Mouse (Mus musculus) monocyte, adult 5-6 weeks (primary cell): ENCODE data around the gene Coq5. TPM values are rescaled to one million over a fixed set of nuclear protein-coding genes. Genes with fewer than 3 reads are reported as not detected.
A peak's percentile ranks its signal among the peaks of the same experiment; 100 is the strongest.

Experiments used
- ATAC-seq: fragments of 153-309, 156-312 bp; replicated peaks from 2 replicates; pipeline ENCODE4 v1.8.0; 2017; ENCODE audit warnings: mild to moderate bottlenecking; ENCODE audit not compliant: low TSS enrichment, insufficient number of reproducible peaks, severe bottlenecking, poor library complexity, low FRiP score
- total RNA-seq: library from RNA; stranded (forward); fragments of 200-1000, 200-491, 200-594 nt; gene quantifications from 3 replicates; pipeline ENCODE4 v1.2.3, GENCODE M21; 2017

The Coq5 gene
- total RNA-seq, 1 experiment from 2014 or later: 45.3 TPM

DNA sequence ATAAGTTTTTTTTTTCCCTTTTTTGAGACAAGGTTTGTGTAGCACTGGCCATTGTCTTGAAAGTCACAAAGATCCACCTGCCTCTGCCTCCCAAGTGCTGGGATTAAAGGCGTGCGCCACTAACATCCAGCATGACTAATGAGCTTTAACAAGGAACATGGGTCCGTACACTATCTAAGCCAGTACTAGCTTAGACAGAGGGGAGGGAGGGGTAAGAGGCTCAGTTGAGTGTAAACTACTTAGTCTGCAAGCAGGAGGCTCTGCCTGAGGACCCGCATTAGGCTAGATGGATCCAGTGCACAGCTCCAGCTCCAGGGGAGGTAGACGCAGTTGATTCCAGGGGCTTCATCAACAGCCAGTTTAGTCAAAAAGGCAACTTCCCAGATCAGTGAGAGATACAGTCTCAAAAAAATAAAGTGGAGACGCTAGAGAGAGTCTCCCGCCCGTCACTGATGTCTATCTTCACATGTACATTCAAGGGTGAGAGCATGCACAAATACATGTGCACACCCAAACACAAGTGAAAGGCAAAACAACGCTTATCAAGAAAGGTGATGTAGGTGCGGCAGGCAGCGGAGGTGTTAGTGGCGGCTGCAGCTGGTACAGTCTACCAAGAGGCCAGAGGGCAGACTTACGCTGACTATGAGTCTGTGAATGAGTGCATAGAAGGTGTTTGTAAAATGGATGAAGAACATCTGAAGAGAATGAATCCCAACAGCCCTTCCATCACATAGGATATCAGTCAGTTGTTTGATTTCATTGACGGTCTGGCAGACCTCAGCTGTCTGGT lies 16.8 kb upstream of the Coq5 start:
- ATAC-seq: no peak

DNA sequence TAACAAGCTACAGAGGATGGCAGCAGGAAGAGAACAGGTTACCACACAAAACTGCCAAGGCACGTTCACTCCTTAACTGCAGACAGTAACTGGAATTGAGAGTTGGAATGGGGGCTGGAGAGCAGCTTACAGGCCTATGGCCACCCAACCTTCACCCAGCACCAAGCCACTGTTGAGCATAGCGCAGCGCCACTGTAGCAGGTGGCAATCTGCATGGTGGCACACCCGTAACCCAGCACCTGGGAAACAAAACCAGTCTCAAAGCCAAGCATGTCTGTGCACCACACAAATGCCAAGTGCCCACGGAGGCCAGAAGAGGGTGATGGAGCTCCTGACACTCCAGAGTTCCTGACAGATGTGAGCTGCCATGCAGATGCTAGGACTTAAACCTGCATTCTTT lies 13.1 kb upstream of the Coq5 start:
- no peak; the same call in 1 of the 2 replicates for ATAC-seq

- no peak for ATAC-seq
These were observed 12.5 kb upstream of the Coq5 start for GRCm38 (mm10) chr5:115266787-115267468.

DNA sequence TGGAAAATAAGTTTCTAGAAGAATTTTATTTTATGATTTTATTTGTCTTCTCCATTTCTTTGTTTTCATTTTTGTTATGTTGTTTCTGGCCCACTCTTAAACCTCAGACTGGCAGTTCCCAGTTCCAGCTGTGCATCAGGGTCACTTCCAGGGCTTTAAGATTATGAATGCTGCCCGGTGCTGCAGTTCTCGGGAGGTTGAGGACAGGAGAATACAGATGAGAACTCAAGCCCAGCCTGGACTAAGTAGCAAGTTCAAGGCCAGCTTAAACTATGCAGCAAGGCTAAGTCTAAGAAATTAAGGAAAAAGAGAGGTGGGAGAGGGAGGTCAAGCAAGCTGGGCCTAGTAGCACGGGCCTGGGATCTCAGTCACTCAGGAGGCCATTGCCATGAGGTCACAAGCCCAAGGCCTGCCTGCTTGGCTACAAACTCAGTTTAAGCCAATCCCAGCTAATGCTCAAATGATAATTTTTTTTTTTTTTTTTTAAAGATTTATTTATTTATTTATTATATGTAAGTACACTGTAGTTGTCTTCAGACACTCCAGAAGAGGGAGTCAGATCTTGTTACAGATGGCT lies 11.9 kb upstream of the Coq5 start:
- ATAC-seq: no peak

DNA sequence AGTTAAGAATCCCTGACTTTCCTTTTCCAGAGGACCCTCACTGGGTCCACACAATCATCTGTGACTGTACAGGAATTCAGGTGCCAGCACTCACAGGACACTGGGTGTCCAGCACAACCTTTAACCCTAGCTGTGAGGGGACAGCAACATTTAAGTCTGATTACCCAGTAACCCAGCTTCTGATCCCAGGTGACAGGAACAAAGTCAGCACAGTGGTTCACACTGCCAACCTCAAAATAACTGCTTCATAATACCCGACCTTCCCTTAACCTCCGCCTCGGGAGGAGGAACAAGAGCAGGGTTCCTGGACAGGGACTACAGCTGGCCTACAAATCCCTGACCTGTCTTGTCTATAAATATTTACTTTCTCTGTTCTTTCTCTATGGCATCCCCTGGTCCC lies 11.2 kb upstream of the Coq5 start:
- no peak for ATAC-seq

GRCm38 (mm10) chr5:115269969-115270368 lies 9.5 kb upstream of the Coq5 start:
- no peak for ATAC-seq

GRCm38 (mm10) chr5:115271931-115272811 lies 7.3 kb upstream of the Coq5 start:
- ATAC-seq: 0 out of 2 replicates have a peak, but pooled peaks have one; percentile 3

DNA sequence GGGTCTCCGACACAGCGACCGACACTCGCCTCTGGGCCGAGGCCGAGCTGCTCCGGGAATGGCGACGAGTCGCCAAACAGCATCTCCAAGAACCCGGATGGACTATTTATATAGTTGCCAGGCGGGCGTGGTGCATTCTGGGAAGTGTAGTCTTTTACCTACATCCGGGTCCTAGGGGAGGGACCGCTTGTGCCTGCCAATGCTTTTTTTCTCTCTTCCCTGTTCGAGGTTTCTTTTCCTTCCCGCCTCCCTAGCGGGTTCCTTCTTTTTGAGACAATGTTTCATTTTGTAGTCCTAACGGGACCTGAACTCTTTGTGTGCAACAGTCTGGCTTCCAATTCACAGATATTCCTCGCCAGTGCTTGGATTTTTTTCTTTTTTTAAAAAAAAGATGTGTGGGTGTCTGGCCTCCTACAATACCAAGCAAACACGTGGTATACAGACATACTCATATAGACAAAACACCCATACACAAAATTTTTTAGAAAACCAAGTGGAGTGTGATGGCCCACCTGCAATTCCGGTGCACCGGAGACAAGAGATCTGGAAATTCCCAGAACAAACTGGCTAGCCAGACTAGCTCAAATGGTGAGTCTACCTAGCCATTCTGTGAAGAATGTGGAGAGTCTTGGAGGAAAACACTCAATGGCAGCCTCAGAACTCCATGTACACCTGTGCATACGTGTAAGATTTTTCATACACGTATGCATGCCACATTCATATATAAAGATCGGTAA lies 6.5 kb upstream of the Coq5 start, which contains the start of gene Rnf10:
Gene Rnf10 (minus strand): TSS at position 87 of the 737 bp plus-strand sequence.
- peak; percentile 98 for ATAC-seq

- ATAC-seq: no peak
These were observed 5.8 kb upstream of the Coq5 start for GRCm38 (mm10) chr5:115273549-115274135.

DNA sequence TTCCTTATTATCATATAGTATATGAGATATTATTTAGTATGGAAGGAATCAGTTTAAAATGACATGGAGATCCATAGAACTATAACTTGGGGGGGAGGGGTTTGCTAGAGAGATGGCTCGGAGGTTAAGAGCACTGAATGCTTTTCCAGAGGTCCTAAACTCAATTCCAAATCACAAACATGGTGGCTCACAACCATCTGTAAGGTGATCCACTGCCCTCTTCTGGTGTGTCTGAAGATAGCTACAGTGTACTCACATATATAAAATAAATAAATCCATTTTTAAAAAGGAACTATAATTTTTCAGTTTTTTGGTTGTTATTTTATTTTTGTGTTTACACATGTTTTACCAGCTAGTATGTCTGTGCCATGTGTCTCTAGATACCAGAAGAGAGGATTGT lies 5.1 kb upstream of the Coq5 start:
- no peak for ATAC-seq

DNA sequence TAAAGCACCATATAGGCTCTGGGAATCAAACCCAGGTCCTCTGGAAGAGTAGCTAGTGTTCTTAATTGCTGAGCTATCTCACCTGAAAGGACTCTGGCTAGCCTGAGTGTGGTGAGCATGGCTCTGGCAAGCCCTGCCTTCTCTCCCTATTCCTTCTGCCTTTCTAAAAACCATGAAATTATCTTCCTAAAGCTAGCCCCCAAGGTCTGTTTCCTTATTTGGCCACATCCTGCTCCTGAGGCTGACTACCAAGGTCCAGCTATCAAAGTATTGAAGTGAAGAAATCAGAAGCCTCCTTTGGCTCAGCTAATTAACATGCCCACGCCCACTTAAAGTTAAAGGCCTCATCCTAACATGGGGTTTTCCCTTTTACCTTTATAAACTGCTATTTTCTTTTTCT lies 4.7 kb upstream of the Coq5 start:
- no peak for ATAC-seq

DNA sequence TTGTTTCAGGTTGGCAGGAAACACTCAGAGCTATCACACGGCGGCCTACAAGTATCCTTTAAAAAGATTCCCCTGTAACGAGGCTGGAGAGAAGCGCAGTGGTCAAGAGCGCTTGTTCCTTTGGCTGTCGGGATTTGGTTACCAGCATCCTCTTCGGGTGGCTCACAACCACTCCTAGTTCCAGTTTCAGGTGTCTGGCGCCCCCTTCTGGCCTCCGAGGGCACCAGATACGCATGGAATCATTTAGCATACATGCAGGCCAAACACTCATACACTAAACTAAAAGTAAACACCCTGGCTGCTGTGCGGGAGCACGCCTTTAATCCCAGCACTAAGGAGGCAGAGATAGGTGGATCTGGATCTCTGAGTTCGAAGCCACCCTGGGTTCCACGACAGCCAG lies 3.5 kb upstream of the Coq5 start:
- no peak for ATAC-seq

DNA sequence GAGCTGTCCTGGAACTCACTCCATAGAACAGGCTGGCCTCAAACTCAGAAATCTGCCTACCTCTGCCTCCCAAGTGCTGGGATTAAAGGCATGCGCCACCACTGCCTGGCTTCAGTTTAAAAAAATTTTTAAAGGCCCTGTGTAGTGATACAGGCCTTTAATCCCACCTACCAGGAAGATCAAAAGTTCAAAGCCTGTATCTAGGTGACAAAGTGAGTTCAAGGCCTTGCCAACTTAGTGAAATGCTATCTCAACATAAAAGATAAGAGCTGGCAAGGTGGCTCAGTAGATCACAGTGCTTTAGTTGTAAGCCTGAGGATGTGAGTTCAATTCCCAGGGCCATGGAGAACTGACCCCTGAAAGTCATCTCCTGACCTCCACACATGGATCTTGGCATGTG lies 1.4 kb upstream of the Coq5 start:
- ATAC-seq: no peak

DNA sequence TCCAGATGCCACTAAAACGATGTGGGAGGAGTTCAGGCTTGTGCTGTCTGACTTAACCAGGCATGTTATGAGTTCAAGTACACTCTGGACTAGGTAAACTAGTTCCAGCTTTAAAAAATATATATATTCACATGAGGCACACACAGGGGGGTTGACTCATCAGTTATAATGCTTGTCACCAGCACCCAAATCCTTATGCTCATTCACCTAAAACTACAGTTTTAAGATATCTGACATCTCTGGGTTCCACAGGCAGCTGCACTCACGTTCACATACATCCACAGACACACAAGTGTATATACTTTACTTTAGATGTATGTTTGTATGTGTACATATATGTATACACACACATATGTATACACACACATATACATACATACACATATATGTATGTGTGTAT lies 681 bp upstream of the Coq5 start:
- ATAC-seq: no peak

DNA sequence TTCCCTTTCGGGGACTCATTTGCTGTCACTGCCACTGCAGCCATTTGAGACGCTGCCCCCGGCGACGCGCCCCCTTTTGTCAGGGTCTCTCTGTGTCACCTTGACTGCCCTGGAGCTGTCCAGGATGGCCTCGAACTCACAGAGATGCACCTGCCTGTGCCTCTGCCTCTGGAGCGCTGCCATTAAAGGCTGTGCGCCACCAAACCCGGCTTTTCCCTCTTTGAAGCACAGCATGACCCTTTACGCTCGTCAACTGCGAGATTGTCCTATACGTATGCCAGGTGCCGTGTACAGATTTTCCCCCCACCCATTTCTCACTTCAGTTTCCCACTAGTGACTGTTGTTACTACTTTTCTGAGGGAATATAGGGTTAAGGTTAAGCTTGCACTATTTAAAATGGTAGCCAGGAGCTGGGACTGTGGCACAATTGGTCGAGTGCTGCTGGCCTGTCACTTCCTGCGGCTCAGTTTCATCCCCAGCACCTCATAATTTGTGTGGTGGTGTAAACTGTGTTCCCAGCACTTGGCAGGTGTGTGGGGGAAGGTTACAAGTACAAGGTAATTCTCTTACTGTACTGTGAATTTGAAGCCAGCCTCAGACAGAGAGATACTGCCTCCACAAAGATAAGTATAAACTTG lies 703 bp downstream of the Coq5 start:
- ATAC-seq: no peak

DNA sequence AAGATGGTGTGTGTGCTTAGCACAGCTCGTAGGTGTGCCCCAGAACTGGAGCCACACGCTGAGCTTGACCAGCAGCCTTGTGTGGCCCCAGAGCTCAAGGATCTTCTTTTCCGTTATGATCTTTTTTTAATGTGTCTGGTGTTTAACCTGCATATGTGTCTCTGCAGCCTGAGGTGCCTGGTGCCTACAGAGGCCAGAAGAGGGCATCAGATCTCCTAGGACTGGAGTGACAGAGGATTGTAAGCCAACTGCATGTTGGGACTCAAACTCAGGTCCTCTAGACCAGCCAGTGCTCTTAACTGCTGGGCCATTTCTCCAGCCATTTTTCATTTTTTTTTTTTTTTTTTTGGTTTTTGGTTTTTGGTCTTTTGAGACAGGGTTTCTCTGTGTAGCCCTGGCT lies 5.3 kb downstream of the Coq5 start:
- no peak for ATAC-seq

DNA sequence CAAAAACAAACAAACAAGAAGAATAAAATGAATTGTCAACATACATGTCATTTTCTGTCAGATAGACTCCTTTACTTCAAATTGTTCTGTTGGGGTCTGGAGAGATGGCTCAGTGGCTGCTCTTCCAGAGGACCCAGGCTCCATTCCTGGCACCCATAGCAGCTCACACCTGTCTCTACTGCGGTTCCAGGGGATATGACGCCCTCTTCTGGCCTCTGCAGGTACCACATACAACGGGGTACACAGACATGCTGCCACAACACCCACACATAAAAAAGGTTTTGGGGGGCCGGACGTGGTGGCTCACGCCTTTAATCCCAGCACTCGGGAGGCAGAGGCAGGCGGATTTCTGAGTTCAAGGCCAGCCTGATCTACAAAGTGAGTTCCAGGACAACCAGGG lies 14.7 kb downstream of the Coq5 start:
- ATAC-seq: no peak

DNA sequence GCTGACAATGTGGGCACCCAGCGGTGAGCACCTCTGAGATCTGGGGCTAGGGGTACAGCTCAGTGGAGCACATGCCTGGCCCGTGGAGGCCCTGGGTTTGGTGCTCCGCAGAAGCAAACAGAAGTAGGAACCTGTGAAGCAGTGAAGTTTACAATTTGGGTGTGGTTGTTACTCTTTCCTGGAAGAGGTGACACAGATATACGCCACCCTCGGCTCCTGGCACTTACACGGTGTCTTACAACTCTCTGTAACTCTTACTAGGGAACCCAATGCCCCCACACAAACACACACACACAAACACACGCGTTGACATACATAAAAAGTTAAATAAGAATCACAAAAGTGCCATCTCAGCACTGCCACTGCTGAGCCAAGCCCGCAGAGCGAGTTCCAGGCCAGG lies 16.9 kb downstream of the Coq5 start:
- no peak for ATAC-seq
